Mouse (Mus musculus): ENCODE measurements around the gene Sox15. TPM values are rescaled to one million over a fixed set of nuclear protein-coding genes. Genes with fewer than 3 reads are reported as not detected.
"Not testable (repeated sequence)": the region's sequence is repeated elsewhere in the genome, so short reads cannot be mapped to it uniquely, and the experiment has no call there.

Sox15 gene
- polyA plus RNA-seq, 1 experiment from 2014 or later, result 0.13 TPM

DNA sequence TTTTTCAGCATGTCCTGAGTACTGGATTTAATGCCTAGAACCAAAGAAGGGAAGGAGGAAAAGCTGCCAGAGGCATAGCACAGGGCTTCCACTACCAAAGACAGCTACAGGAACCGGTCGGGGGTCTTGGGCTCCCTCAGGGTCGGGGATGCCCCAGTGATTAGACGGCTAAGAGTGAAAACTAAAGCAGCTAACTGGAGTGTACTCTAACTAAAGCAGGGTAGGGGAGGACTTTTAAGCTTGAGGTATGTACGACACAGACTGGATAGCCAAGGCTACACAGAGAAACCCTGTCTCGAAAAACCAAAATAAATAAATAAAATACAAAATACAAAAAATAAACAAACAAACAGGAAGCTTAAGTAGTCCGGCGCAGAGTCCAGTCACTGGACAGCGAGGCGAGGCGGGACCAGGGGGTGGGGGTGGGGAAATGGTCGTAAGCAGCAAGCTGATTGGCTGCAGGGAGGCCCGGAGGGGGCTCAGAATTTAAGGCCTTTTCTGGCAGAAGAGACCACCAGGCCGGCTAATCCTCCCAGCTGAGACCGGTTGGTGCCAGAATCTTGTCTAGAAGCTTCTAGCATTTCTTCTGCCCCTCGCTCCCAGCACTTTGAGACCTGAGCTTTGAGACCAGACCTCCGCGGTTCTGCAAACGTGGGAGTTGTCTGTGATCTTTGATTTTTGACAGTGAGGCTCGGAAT is 33.4 kb upstream of the Sox15 start, which contains the start of gene Sat2:
Sat2 (plus strand) TSS at position 454 of the 698 bp plus-strand sequence.
- Histone ChIP-seq H3K9ac (replicated peaks) (peak within 1 kb of the TSS; percentile 74), H3K4me3 (ENCODE audit: low read depth, low read length) (peak within 1 kb of the TSS; percentile 63), H3K9me3 (ENCODE audit: low read length) (no peaks in the 10 kb centered on the region), H3K36me3 (replicated peaks; ENCODE audit: insufficient read depth, low read length) (no peaks in the 10 kb centered on the region), H3K27me3 (ENCODE audit: insufficient read depth, low read length) (no peaks in the 10 kb centered on the region), H3K27ac (ENCODE audit: low read depth) (peak within 1 kb of the TSS; percentile 75), H3K4me1 (ENCODE audit: insufficient read depth) (peaks cover 7% of the 10 kb centered on the region), H3K4me2 (ENCODE audit: low read depth, low read length) (peak within 1 kb of the TSS; percentile 74)
- ATAC-seq, result peak; percentile 83
- DNase-seq, result peak; percentile 73
- TF ChIP-seq CTCF (IDR thresholded peaks at IDR 0.05; ENCODE audit: low read depth) (no peak), EP300 (IDR thresholded peaks at IDR 0.05; ENCODE audit: low read depth) (no peak)
- 4% methylated on average over 20 of the region's 20 CpGs for WGBS (ENCODE audit: insufficient replicate concordance)

DNA sequence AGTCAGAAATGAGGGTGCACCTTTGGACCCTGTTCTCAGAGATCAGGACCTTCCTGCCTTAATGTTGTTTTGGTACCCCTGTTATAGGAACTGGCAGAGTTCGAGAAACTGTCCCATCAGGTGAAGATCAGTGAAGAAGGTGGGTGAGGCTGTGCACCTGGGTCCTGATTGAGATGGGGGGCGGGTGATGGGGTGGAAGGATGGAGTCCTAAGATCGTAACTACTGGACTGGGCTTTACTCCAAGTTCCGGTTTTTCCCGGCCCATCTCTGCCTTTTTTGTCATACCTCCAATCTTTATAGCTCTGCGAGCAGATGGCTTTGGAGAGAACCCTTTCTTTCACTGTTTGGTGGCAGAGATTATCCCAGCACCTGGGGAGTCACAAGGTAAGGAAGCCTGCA is 32.7 kb upstream of the Sox15 start:
- no peaks in the 10 kb centered on the region for H3K9me3 ChIP-seq (ENCODE audit: low read length)
- peak; percentile 19 for DNase-seq
- ATAC-seq, result peak; percentile 15; the same call in 1 of the 2 replicates
- peak overlapping the region; percentile 74 for H3K9ac ChIP-seq (replicated peaks)
- H3K27ac ChIP-seq (ENCODE audit: low read depth), result peak overlapping the region; percentile 75
- H3K4me2 ChIP-seq (ENCODE audit: low read depth, low read length), result peak overlapping the region; percentile 74
- no peaks in the 10 kb centered on the region for H3K36me3 ChIP-seq (replicated peaks; ENCODE audit: insufficient read depth, low read length)
- no peaks in the 10 kb centered on the region for H3K27me3 ChIP-seq (ENCODE audit: insufficient read depth, low read length)
- peaks cover 7% of the 10 kb centered on the region for H3K4me1 ChIP-seq (ENCODE audit: insufficient read depth)
- peak overlapping the region; percentile 63 for H3K4me3 ChIP-seq (ENCODE audit: low read depth, low read length)
- WGBS (ENCODE audit: insufficient replicate concordance), result 41% methylated on average over 6 of the region's 6 CpGs
- TF ChIP-seq CTCF (IDR thresholded peaks at IDR 0.05; ENCODE audit: low read depth), result no peak
- TF ChIP-seq EP300 (IDR thresholded peaks at IDR 0.05; ENCODE audit: low read depth), result no peak

DNA sequence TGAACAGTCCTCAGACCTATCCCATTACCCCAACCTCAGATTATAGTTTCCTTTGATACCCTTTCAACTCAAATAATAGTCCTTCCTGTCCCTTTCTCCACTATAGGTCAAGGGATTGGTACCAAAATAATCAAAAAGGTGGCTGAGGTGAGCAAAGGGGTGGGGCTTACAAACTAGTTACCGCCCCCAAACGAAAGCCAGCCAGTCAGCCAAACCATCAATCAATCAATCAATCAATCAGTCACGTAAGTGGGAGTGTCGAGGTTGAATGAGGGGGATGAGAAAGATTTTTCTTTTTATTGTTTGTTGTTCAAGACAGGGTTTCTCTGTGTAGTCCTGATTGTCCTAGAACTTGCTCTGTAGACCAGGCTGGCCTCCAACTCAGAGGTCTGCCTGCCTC is 32.1 kb upstream of the Sox15 start:
- Histone ChIP-seq H3K4me2 (ENCODE audit: low read depth, low read length) (peak overlapping the region; percentile 74), H3K4me1 (ENCODE audit: insufficient read depth) (peaks cover 7% of the 10 kb centered on the region), H3K9ac (replicated peaks) (no peak overlapping the region), H3K27me3 (ENCODE audit: insufficient read depth, low read length) (no peaks in the 10 kb centered on the region), H3K9me3 (ENCODE audit: low read length) (no peaks in the 10 kb centered on the region), H3K4me3 (ENCODE audit: low read depth, low read length) (no peak overlapping the region), H3K36me3 (replicated peaks; ENCODE audit: insufficient read depth, low read length) (no peaks in the 10 kb centered on the region), H3K27ac (ENCODE audit: low read depth) (no peak overlapping the region)
- WGBS (ENCODE audit: insufficient replicate concordance), result 71% methylated on average over 4 of the region's 4 CpGs
- TF ChIP-seq CTCF (IDR thresholded peaks at IDR 0.05; ENCODE audit: low read depth) (no peak), EP300 (IDR thresholded peaks at IDR 0.05; ENCODE audit: low read depth) (no peak)
- DNase-seq (no peak), ATAC-seq (no peak)

DNA sequence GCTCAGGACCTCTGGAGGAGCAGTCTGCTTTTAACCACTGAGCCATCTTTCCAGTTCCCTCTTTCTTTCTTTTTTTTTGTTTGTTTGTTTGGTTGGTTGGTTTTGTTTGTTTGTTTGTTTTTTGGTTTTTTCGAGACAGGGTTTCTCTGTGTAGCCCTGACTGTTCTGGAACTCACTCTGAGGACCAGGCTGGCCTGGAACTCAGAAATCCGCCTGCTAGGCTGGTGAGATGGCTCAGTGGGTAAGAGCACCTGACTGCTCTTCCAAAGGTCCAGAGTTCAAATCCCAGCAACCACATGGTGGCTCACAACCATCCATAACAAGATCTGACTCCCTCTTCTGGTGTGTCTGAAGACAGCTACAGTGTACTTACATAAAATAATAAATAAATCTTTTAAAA is 30.8 kb upstream of the Sox15 start:
- not testable (repeated sequence) for H3K9ac ChIP-seq (replicated peaks); H3K9me3 ChIP-seq (ENCODE audit: low read length); H3K27ac ChIP-seq (ENCODE audit: low read depth); H3K4me2 ChIP-seq (ENCODE audit: low read depth, low read length); H3K4me1 ChIP-seq (ENCODE audit: insufficient read depth); H3K27me3 ChIP-seq (ENCODE audit: insufficient read depth, low read length); H3K4me3 ChIP-seq (ENCODE audit: low read depth, low read length); ATAC-seq; DNase-seq; H3K36me3 ChIP-seq (replicated peaks; ENCODE audit: insufficient read depth, low read length)
- WGBS (ENCODE audit: insufficient replicate concordance), result 74% methylated on average over 2 of the region's 2 CpGs

DNA sequence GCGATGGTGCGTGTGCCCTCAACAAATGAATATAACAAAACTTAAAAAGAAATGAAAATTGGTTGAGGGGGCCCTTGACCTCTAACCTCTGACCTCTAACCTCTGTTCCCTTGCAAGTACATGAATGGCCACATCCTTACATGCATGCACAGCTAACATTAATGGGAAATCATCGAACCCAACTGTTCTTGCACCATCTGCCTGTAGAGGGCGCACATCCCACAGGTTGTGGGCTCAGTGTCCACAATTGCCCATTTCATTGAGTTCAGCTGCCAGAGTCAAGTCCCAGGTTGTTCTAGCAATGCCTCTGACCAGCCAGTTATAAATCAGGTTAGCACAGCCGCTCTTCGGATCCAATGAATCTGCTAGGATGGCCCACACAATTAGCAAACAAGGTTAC is 26.8 kb upstream of the Sox15 start:
- no peak overlapping the region for H3K4me2 ChIP-seq (ENCODE audit: low read depth, low read length)
- H3K4me3 ChIP-seq (ENCODE audit: low read depth, low read length), result no peak overlapping the region
- 36% methylated on average over 6 of the region's 6 CpGs for WGBS (ENCODE audit: insufficient replicate concordance)
- no peak for ATAC-seq
- TF ChIP-seq EP300 (IDR thresholded peaks at IDR 0.05; ENCODE audit: low read depth) (no peak), CTCF (IDR thresholded peaks at IDR 0.05; ENCODE audit: low read depth) (peak; percentile 99)
- H3K9me3 ChIP-seq (ENCODE audit: low read length), result no peaks in the 10 kb centered on the region
- peaks cover 4% of the 10 kb centered on the region for H3K4me1 ChIP-seq (ENCODE audit: insufficient read depth)
- no peak overlapping the region for H3K27ac ChIP-seq (ENCODE audit: low read depth)
- H3K36me3 ChIP-seq (replicated peaks; ENCODE audit: insufficient read depth, low read length), result no peaks in the 10 kb centered on the region
- no peak overlapping the region for H3K9ac ChIP-seq (replicated peaks)
- H3K27me3 ChIP-seq (ENCODE audit: insufficient read depth, low read length), result no peaks in the 10 kb centered on the region
- DNase-seq, result peak; percentile 87

DNA sequence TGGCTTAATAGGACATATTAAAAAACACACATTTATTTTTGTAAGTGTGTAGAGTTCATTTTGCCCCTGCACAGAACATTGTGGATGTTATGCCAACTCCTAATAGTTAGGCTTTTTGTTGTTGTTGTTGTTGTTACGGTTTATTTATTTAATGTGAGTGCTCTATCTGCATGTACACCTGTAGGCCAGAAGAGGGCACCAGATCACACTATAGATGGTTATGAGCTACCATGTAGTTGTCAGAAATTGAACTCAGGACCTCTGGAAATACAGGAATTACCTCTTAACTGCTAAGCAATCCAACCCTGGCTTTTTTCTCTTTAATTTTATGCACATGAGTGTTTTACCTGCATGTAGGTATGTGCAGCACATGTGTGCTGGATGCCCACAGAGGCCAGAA is 25.3 kb upstream of the Sox15 start:
- no peak overlapping the region for H3K9ac ChIP-seq (replicated peaks)
- ATAC-seq (no peak), DNase-seq (no peak)
- H3K4me2 ChIP-seq (ENCODE audit: low read depth, low read length), result no peak overlapping the region
- no peaks in the 10 kb centered on the region for H3K27me3 ChIP-seq (ENCODE audit: insufficient read depth, low read length)
- H3K4me3 ChIP-seq (ENCODE audit: low read depth, low read length), result no peak overlapping the region
- H3K4me1 ChIP-seq (ENCODE audit: insufficient read depth), result peaks cover 8% of the 10 kb centered on the region
- no peaks in the 10 kb centered on the region for H3K9me3 ChIP-seq (ENCODE audit: low read length)
- H3K36me3 ChIP-seq (replicated peaks; ENCODE audit: insufficient read depth, low read length), result no peaks in the 10 kb centered on the region
- WGBS (ENCODE audit: insufficient replicate concordance), result 60% methylated on average over 1 of the region's 1 CpGs
- H3K27ac ChIP-seq (ENCODE audit: low read depth), result no peak overlapping the region
- TF ChIP-seq EP300 (IDR thresholded peaks at IDR 0.05; ENCODE audit: low read depth) (no peak), CTCF (IDR thresholded peaks at IDR 0.05; ENCODE audit: low read depth) (peak; percentile 84)
